Mouse (Mus musculus) liver, embryonic 16.5 days (tissue): ENCODE data around the gene Aldh1l1. TPM values are rescaled to one million over a fixed set of nuclear protein-coding genes. Genes with fewer than 3 reads are reported as not detected.

ENCODE experiments used
- ATAC-seq: fragments of 200-750 bp; cut with Nextera tagmentation; 2 replicates; pipeline ENCODE4 v1.8.0; 2017; ENCODE audit warnings: low read depth, mild to moderate bottlenecking, moderate number of reproducible peaks, moderate library complexity
- H3K27ac ChIP-seq: fragments of 300-500 bp; sonication (generic); 2 replicates; pipeline ENCODE4 v1.5.1; 2014; ENCODE audit warnings: mild to moderate bottlenecking, low read length
- H3K27me3 ChIP-seq: fragments of 300-500 bp; sonication (generic); 2 replicates; pipeline ENCODE4 v1.6.1; 2014; ENCODE audit warnings: low read depth, low read length, mixed read lengths; ENCODE audit not compliant: control insufficient read depth, insufficient read depth
- H3K36me3 ChIP-seq: fragments of 300-500 bp; sonication (generic); 2 replicates; pipeline ENCODE4 v1.6.1; 2014; ENCODE audit warnings: mild to moderate bottlenecking; ENCODE audit not compliant: control insufficient read depth, insufficient read depth
- H3K4me1 ChIP-seq: fragments of 300-500 bp; sonication (generic); 2 replicates; pipeline ENCODE4 v1.6.1; 2014; ENCODE audit warnings: low read depth, low read length, mixed read lengths; ENCODE audit not compliant: control insufficient read depth
- H3K4me2 ChIP-seq: fragments of 300-500 bp; sonication (generic); 2 replicates; pipeline ENCODE4 v1.6.1; 2014; ENCODE audit warnings: low read depth, low read length, mixed read lengths
- H3K4me3 ChIP-seq: fragments of 300-500 bp; sonication (generic); 2 replicates; pipeline ENCODE4 v1.5.1; 2014; ENCODE audit warnings: low read depth, mild to moderate bottlenecking, low read length
- H3K9ac ChIP-seq: fragments of 300-500 bp; sonication (generic); 2 replicates; pipeline ENCODE4 v1.6.1; 2014; ENCODE audit warnings: low read depth, low read length
- H3K9me3 ChIP-seq: fragments of 300-500 bp; sonication (generic); replicated peaks from 2 replicates; pipeline ENCODE4 v1.6.1; 2016; ENCODE audit warnings: low read length; ENCODE audit not compliant: control insufficient read depth
- WGBS: fragments of 180-500 bp; shearing (Covaris S2); extraction: QIAGEN DNeasy Blood & Tissue Kit; methylation state at CpG from one replicate; pipeline ENCODE4 v1.1.7; 2014; ENCODE audit not compliant: insufficient replicate concordance; 5-methylcytosine and 5-hydroxymethylcytosine counted together
- polyA plus RNA-seq: library from polyadenylated mRNA; unstranded; fragments of >200 nt; fragmentation: Nextera tagmentation; extraction: Ambion mirVana; gene quantifications from 2 replicates; pipeline ENCODE4 v1.2.1, GENCODE M21; 2015

Gene Aldh1l1
- polyA plus RNA-seq, 1 experiment from 2014 or later, result 48.3 TPM

DNA sequence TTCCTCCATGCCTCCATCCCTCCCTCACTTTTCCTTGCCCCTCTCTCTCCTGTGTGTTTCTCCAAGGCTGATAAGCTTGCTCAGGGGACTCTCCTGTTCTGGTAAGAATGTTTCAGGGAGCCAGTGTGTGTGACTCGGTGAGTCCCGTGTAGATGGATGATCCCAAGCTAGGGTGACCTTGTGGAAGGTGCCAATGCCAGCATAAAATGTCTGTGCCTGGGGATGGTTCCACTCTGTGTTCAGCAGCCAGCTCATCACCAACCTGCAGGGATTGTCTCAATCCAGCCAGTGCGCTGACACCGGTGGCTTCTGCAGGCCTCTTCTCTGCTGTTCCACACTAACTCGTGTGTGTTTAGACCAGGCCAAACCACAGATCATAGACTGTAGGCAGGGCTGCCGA, 130.3 kb downstream of the Aldh1l1 start:
- 55% methylated on average over 6 of the region's 6 CpGs for WGBS
- Histone ChIP-seq H3K4me1 (peaks cover 43% of the 10 kb centered on the region), H3K27ac (no peak overlapping the region), H3K9ac (no peak overlapping the region), H3K4me2 (no peak overlapping the region), H3K4me3 (no peak overlapping the region), H3K9me3 (no peaks in the 10 kb centered on the region), H3K27me3 (no peaks in the 10 kb centered on the region), H3K36me3 (no peaks in the 10 kb centered on the region)
- ATAC-seq, result no peak

DNA sequence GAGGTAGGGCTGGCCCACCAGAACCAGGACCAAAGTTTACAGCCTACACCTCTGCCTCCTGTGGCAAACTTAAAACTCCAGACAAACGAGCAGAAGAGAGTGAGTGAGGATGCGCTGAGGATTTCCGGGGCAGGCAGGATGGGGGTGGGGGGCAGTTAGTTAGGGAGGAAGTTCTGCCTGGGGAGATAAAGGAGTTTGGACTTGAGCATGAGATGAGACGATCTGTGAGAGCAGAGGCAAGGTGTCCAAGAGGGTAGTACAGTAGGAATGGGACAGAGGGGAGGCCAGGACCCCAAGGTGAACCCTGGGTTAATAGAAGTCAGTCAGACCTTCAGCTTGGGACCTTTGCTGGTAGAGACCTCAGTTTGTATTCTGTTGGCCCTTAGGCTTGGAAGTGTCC, 132.0 kb downstream of the Aldh1l1 start:
- H3K27ac ChIP-seq, result peak overlapping the region; percentile 98
- peaks cover 61% of the 10 kb centered on the region for H3K4me1 ChIP-seq
- H3K4me2 ChIP-seq, result peak overlapping the region; percentile 80
- no peak for ATAC-seq
- 11% methylated on average over 4 of the region's 4 CpGs for WGBS
- H3K27me3 ChIP-seq, result no peaks in the 10 kb centered on the region
- peak overlapping the region; percentile 70 for H3K4me3 ChIP-seq
- H3K9me3 ChIP-seq, result no peaks in the 10 kb centered on the region
- H3K36me3 ChIP-seq, result no peaks in the 10 kb centered on the region
- peak overlapping the region; percentile 81 for H3K9ac ChIP-seq

GRCm38 (mm10) chr6:90618821-90619636, 132.8 kb downstream of the Aldh1l1 start:
- peaks cover 68% of the 10 kb centered on the region for H3K4me1 ChIP-seq
- 17% methylated on average over 19 of the region's 19 CpGs for WGBS

GRCm38 (mm10) chr6:90619936-90620335, 133.7 kb downstream of the Aldh1l1 start:
- Histone ChIP-seq H3K27me3 (no peaks in the 10 kb centered on the region), H3K9me3 (no peaks in the 10 kb centered on the region), H3K4me1 (peaks cover 77% of the 10 kb centered on the region), H3K4me2 (peak overlapping the region; percentile 80), H3K4me3 (peak overlapping the region; percentile 70), H3K36me3 (peaks cover under 1% of the 10 kb centered on the region; the same call in 1 of the 2 replicates), H3K27ac (peak overlapping the region; percentile 98), H3K9ac (peak overlapping the region; percentile 81)
- ATAC-seq, result no peak
- WGBS, result 29% methylated on average over 5 of the region's 5 CpGs

More at GRCm38 (mm10) chr6:90618821-90619636, 132.8 kb downstream of the Aldh1l1 start:
- Histone ChIP-seq H3K9ac (peak overlapping the region; percentile 81), H3K27me3 (no peaks in the 10 kb centered on the region), H3K4me3 (peak overlapping the region; percentile 70), H3K27ac (peak overlapping the region; percentile 98), H3K36me3 (no peaks in the 10 kb centered on the region), H3K4me2 (peak overlapping the region; percentile 80), H3K9me3 (no peaks in the 10 kb centered on the region)
- ATAC-seq, result peak; percentile 49

DNA sequence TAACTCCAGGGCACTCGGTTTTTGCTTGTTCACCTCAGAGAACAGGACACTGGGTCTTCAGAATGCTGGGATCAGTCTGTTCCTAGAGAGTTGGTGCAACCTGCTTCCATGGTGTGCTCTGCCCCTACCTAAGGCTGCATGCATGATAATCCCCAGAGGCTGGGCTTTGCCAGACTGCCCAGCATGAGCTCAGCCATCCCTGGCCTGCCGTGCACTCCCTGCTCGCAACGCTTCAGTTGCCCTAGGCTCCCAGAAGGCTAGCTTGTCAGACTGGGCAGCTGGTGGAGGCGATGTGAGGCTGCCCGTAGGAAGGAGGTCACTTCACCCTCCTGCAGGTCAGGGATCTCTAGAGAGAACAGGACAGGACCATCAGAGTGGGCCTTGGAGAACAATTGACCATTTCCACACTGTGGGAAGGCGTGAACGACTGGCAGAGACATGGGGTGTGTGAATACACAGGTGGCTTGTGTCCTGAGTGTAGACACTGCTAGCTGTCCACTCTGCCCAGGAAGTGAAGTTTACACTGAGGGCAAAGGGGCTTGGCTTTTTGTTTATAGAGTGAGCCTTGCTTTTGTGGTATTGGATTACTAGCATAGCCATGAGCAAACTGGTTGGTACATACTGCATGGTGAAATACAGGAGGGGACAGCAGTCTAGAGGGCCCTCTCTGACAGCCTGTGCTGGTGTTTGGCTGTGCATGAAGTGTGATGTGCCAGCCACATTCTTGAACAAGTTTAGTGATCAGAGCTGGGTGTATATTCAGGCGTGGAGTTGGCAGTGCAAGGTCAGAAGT, 134.8 kb downstream of the Aldh1l1 start:
- peaks cover 86% of the 10 kb centered on the region for H3K4me1 ChIP-seq
- no peak for ATAC-seq
- H3K9ac ChIP-seq, result peak overlapping the region; percentile 81
- peaks cover 9% of the 10 kb centered on the region; the same call in 1 of the 2 replicates for H3K36me3 ChIP-seq
- no peaks in the 10 kb centered on the region for H3K9me3 ChIP-seq
- peak overlapping the region; percentile 98 for H3K27ac ChIP-seq
- WGBS, result 40% methylated on average over 9 of the region's 9 CpGs
- no peaks in the 10 kb centered on the region for H3K27me3 ChIP-seq
- peak overlapping the region; percentile 80 for H3K4me2 ChIP-seq
- H3K4me3 ChIP-seq, result peak overlapping the region; percentile 70

DNA sequence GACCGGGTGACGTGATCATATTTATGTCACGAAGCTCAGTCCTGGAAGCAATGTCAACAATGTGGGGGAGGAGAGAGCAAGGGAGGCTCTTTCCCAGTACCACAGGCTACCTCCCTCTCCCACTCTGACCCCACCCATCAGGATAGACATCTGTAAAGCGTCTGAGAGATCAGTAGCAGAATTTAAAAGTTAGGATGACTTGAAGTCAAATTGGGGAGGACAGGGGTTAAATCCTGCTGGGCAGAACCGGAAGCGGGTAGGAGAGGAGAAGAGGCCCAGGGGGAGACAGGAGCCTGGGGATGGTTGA, 135.3 kb downstream of the Aldh1l1 start:
- WGBS, result 28% methylated on average over 6 of the region's 6 CpGs
- no peaks in the 10 kb centered on the region for H3K27me3 ChIP-seq
- H3K4me1 ChIP-seq, result peaks cover 86% of the 10 kb centered on the region
- H3K9me3 ChIP-seq, result no peaks in the 10 kb centered on the region
- H3K4me3 ChIP-seq, result peak overlapping the region; percentile 70
- peak overlapping the region; percentile 81 for H3K9ac ChIP-seq
- peak overlapping the region; percentile 80 for H3K4me2 ChIP-seq
- peak overlapping the region; percentile 98 for H3K27ac ChIP-seq
- peaks cover 15% of the 10 kb centered on the region for H3K36me3 ChIP-seq
- ATAC-seq, result peak; percentile 12

- peak overlapping the region; percentile 98 for H3K27ac ChIP-seq
- H3K9me3 ChIP-seq, result no peaks in the 10 kb centered on the region
- H3K4me2 ChIP-seq, result peak overlapping the region; percentile 80
- WGBS, result 18% methylated on average over 11 of the region's 11 CpGs
- peak overlapping the region; percentile 70 for H3K4me3 ChIP-seq
- peak; percentile 87 for ATAC-seq
- no peaks in the 10 kb centered on the region for H3K27me3 ChIP-seq
- H3K9ac ChIP-seq, result peak overlapping the region; percentile 81
- H3K36me3 ChIP-seq, result peaks cover 27% of the 10 kb centered on the region
- H3K4me1 ChIP-seq, result peaks cover 76% of the 10 kb centered on the region
Observed at GRCm38 (mm10) chr6:90622758-90623455, 136.7 kb downstream of the Aldh1l1 start.

DNA sequence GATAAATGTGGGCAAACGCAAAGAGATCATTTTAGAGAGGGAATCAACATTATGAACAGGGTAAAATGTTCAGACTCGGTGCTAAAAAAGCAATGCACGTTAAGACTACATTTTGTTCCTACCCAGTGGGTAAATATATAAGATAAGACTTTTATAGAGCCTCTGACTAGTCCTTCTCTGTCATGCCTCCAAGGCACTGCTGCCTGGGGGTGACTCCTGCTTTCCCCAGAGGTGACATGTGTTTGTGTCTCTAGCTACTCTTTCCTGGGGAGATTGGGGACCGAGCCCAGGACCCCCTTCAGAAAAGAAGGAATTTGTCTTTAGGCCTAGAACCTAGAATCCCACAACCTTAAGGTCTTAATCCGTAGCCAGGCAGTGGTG, 137.2 kb downstream of the Aldh1l1 start:
- 22% methylated on average over 5 of the region's 5 CpGs for WGBS
- H3K4me1 ChIP-seq, result peaks cover 71% of the 10 kb centered on the region
- no peaks in the 10 kb centered on the region for H3K9me3 ChIP-seq
- no peaks in the 10 kb centered on the region for H3K27me3 ChIP-seq
- H3K9ac ChIP-seq, result peak overlapping the region; percentile 81
- peaks cover 32% of the 10 kb centered on the region for H3K36me3 ChIP-seq
- ATAC-seq, result no peak
- H3K4me2 ChIP-seq, result peak overlapping the region; percentile 80
- H3K4me3 ChIP-seq, result peak overlapping the region; percentile 70
- peak overlapping the region; percentile 98 for H3K27ac ChIP-seq
